ENCODE assay signal across 8 mouse cellular contexts in genomic region chr1:171159485-171159975, GRCm38 (mm10). TPM values are rescaled to one million over a fixed set of nuclear protein-coding genes. Genes with fewer than 3 reads are reported as not detected.
A peak's percentile ranks its signal among the peaks of the same experiment; 100 is the strongest.
DNase-seq lines count a peak whose midpoint lies in the region; ATAC-seq and TF ChIP-seq lines count a peak whose summit lies in the region.

No protein-coding gene starts in this region.

- H3K27me3 ChIP-seq in intestine, embryonic 14.5 days (replicated peaks; ENCODE audit: control insufficient read depth, insufficient read depth, low read length), result peaks cover 19% of the 10 kb centered on the region
- peaks cover 9% of the 10 kb centered on the region for H3K27me3 ChIP-seq in lung, embryonic 14.5 days (ENCODE audit: insufficient read depth, low read length)
- H3K27me3 ChIP-seq in small intestine, adult 2 months (ENCODE audit: control insufficient read depth, insufficient read depth, low read length), result 0 out of 2 replicates have a peak, but pooled peaks cover 3% of the 10 kb centered on the region

- no peaks in the 10 kb centered on the region for H3K36me3 ChIP-seq in intestine, embryonic 14.5 days (ENCODE audit: control insufficient read depth, insufficient read depth, low read length)
- H3K36me3 ChIP-seq in lung, embryonic 14.5 days (ENCODE audit: insufficient read depth), result no peaks in the 10 kb centered on the region
- H3K36me3 ChIP-seq in small intestine, adult 2 months (ENCODE audit: control insufficient read depth, insufficient read depth, low read length), result no peaks in the 10 kb centered on the region

- peak overlapping the region; percentile 18 for H3K4me3 ChIP-seq in intestine, embryonic 14.5 days (ENCODE audit: low read depth, low read length)
- H3K4me3 ChIP-seq in lung, embryonic 14.5 days (ENCODE audit: low read depth, low read length), result peak overlapping the region; percentile 25
- peak overlapping the region; percentile 46 for H3K4me3 ChIP-seq in small intestine, adult 2 months (ENCODE audit: low read depth, low read length)

- peaks cover 13% of the 10 kb centered on the region for H3K4me1 ChIP-seq in intestine, embryonic 14.5 days (replicated peaks; ENCODE audit: control insufficient read depth, insufficient read depth, low read length)
- peaks cover 9% of the 10 kb centered on the region; the same call in 1 of the 2 replicates for H3K4me1 ChIP-seq in lung, embryonic 14.5 days (ENCODE audit: insufficient read depth)
- H3K4me1 ChIP-seq in small intestine, adult 2 months (ENCODE audit: control insufficient read depth, insufficient read depth, insufficient read length, low read length), result peaks cover 9% of the 10 kb centered on the region

- no peak for TF ChIP-seq POLR2A in small intestine, adult 2 months (IDR thresholded peaks at IDR 0.05; ENCODE audit: low read depth, low read length)

- WGBS in intestine, embryonic 14.5 days, result 5% methylated on average over 15 of the region's 15 CpGs
- whole genome bisulfite sequencing in lung, embryonic 14.5 days, result 4% methylated on average over 15 of the region's 15 CpGs
- 6% methylated on average over 15 of the region's 15 CpGs for whole genome bisulfite sequencing in small intestine, adult 2 months

- no peak overlapping the region for H3K27ac ChIP-seq in intestine, embryonic 14.5 days (ENCODE audit: low read depth)
- no peak overlapping the region for H3K27ac ChIP-seq in lung, embryonic 14.5 days (ENCODE audit: low read depth)
- H3K27ac ChIP-seq in small intestine, adult 2 months (ENCODE audit: insufficient read depth, low read depth, low read length), result no peak overlapping the region

- no peaks in the 10 kb centered on the region for H3K9me3 ChIP-seq in intestine, embryonic 14.5 days (ENCODE audit: control insufficient read depth, low read length)
- H3K9me3 ChIP-seq in lung, embryonic 14.5 days (ENCODE audit: low read depth, low read length), result no peaks in the 10 kb centered on the region

- peak overlapping the region; percentile 49 for H3K4me2 ChIP-seq in intestine, embryonic 14.5 days (ENCODE audit: low read length)
- H3K4me2 ChIP-seq in lung, embryonic 14.5 days, result peak overlapping the region; percentile 64

- ATAC-seq in intestine, embryonic 14.5 days (replicated peaks; ENCODE audit: low FRiP score, low TSS enrichment, low read depth), result peak; percentile 57; the same call in 1 of the 2 replicates
- ATAC-seq in lung, embryonic 14.5 days (ENCODE audit: insufficient read depth), result peak; percentile 68

- DNase-seq in embryo, embryonic 9.5 days (ENCODE audit: extremely low spot score), result peak; percentile 20
- DNase-seq in embryo, embryonic 11 days, result no peak
- DNase-seq in adrenal gland, postnatal 25 days, result peak; percentile 36
- peak; percentile 60 for DNase-seq in intestine, embryonic 14.5 days (ENCODE audit: low spot score)
- peak; percentile 27 for DNase-seq in lung, embryonic 14.5 days
- no peak for DNase-seq in spleen, postnatal 10 days (ENCODE audit: low spot score in 2 of 2)
- no peak for DNase-seq in frontal cortex, adult 2 months (ENCODE audit: extremely low spot score in 1 of 2, low spot score in 1 of 2)

- peak; percentile 46 for TF ChIP-seq CTCF in lung, embryonic 14.5 days (IDR thresholded peaks at IDR 0.05; ENCODE audit: low read depth)
- TF ChIP-seq CTCF in small intestine, adult 2 months (IDR thresholded peaks at IDR 0.05; ENCODE audit: extremely low read depth, insufficient read length, insufficient replicate concordance, low read depth, low read length), result peak; percentile 26; the same call in 1 of the 2 replicates

- H3K9ac ChIP-seq in intestine, embryonic 14.5 days (ENCODE audit: low read length), result 0 out of 2 replicates have a peak overlapping the region, but pooled peaks have one; percentile 3
- H3K9ac ChIP-seq in lung, embryonic 14.5 days, result peak overlapping the region; percentile 38

RNA-seq across cellular contexts. Expression of gene Mpz, which starts 9.0 kb away (rescaled TPM):
- total RNA-seq in adrenal gland, postnatal 25 days (2021), result 0.88 and 2.9 TPM in 2 replicates
- polyA plus RNA-seq in intestine, embryonic 14.5 days (2014; fragmentation: Nextera tagmentation; extraction: Ambion mirVana), result 0.48 and 0.49 TPM in 2 replicates
- 0.24 and 0.49 TPM in 2 replicates for polyA plus RNA-seq in lung, embryonic 14.5 days (2014; fragmentation: Nextera tagmentation; extraction: Ambion mirVana)
- 0.28 and 0.66 TPM in 2 replicates for polyA plus RNA-seq in small intestine, adult 2 months (2012; rRNA removed)
- 1.4 and 2.2 TPM in 2 replicates for polyA plus RNA-seq in frontal cortex, adult 2 months (2012; rRNA removed)

RNA-seq across cellular contexts. Expression of gene Sdhc, which starts 9.1 kb away (rescaled TPM):
- total RNA-seq in adrenal gland, postnatal 25 days (2021), result 372 and 386 TPM in 2 replicates
- 341 and 347 TPM in 2 replicates for polyA plus RNA-seq in intestine, embryonic 14.5 days (2014; fragmentation: Nextera tagmentation; extraction: Ambion mirVana)
- 281 and 304 TPM in 2 replicates for polyA plus RNA-seq in lung, embryonic 14.5 days (2014; fragmentation: Nextera tagmentation; extraction: Ambion mirVana)
- polyA plus RNA-seq in small intestine, adult 2 months (2012; rRNA removed), result 120 and 226 TPM in 2 replicates
- 206 and 256 TPM in 2 replicates for polyA plus RNA-seq in frontal cortex, adult 2 months (2012; rRNA removed)

RNA-seq across cellular contexts. Expression of gene Pcp4l1, which starts 36.5 kb away (rescaled TPM):
- 36.1 and 37.7 TPM in 2 replicates for total RNA-seq in adrenal gland, postnatal 25 days (2021)
- polyA plus RNA-seq in intestine, embryonic 14.5 days (2014; fragmentation: Nextera tagmentation; extraction: Ambion mirVana), result 21.9 and 29.2 TPM in 2 replicates
- polyA plus RNA-seq in lung, embryonic 14.5 days (2014; fragmentation: Nextera tagmentation; extraction: Ambion mirVana), result 5.7 and 6.0 TPM in 2 replicates
- 10.9 and 13.9 TPM in 2 replicates for polyA plus RNA-seq in small intestine, adult 2 months (2012; rRNA removed)
- polyA plus RNA-seq in frontal cortex, adult 2 months (2012; rRNA removed), result 514 and 520 TPM in 2 replicates

RNA-seq across cellular contexts. Expression of gene Cfap126, which starts 45.8 kb away (rescaled TPM):
- 2.3 and 4.5 TPM in 2 replicates for total RNA-seq in adrenal gland, postnatal 25 days (2021)
- polyA plus RNA-seq in intestine, embryonic 14.5 days (2014; fragmentation: Nextera tagmentation; extraction: Ambion mirVana), result 1.5 and 2.1 TPM in 2 replicates
- 2.0 and 2.2 TPM in 2 replicates for polyA plus RNA-seq in lung, embryonic 14.5 days (2014; fragmentation: Nextera tagmentation; extraction: Ambion mirVana)
- polyA plus RNA-seq in small intestine, adult 2 months (2012; rRNA removed), result 0.96 and 1.2 TPM in 2 replicates
- polyA plus RNA-seq in frontal cortex, adult 2 months (2012; rRNA removed), result 1.4 and 3.8 TPM in 2 replicates

RNA-seq across cellular contexts. Expression of gene Nr1i3, which starts 54.2 kb away (rescaled TPM):
- 3.0 TPM in 1 of 2 replicates, not detected in the other for total RNA-seq in adrenal gland, postnatal 25 days (2021)
- polyA plus RNA-seq in intestine, embryonic 14.5 days (2014; fragmentation: Nextera tagmentation; extraction: Ambion mirVana), result 0.55 and 1.7 TPM in 2 replicates
- polyA plus RNA-seq in lung, embryonic 14.5 days (2014; fragmentation: Nextera tagmentation; extraction: Ambion mirVana), result 0.13 and 0.23 TPM in 2 replicates
- polyA plus RNA-seq in small intestine, adult 2 months (2012; rRNA removed), result 18.5 and 28.9 TPM in 2 replicates
- 0.10 and 0.17 TPM in 2 replicates for polyA plus RNA-seq in frontal cortex, adult 2 months (2012; rRNA removed)

Comparison
In these comparisons a context has a peak if more than half of its experiments do, and no peak if none do; other contexts are left out.
1. DNase-seq: peak in embryo, embryonic 9.5 days (single experiment), adrenal gland, postnatal 25 days (single experiment), intestine, embryonic 14.5 days (single experiment) and lung, embryonic 14.5 days (single experiment); none in embryo, embryonic 11 days (single experiment), spleen, postnatal 10 days (0 of 2) and frontal cortex, adult 2 months (0 of 2).
2. RNA of gene Pcp4l1, which starts 36.5 kb away (polyA plus RNA-seq): 514 to 520 TPM in frontal cortex, adult 2 months; 21.9 to 29.2 TPM in intestine, embryonic 14.5 days, 10.9 to 13.9 TPM in small intestine, adult 2 months and 5.7 to 6.0 TPM in lung, embryonic 14.5 days; every median in the first group is over 10 times any median in the second.
3. Peak in every context shown above with its lines, with median percentiles within 50 percentile points of each other: H3K4me3 ChIP-seq.